Mouse (Mus musculus) heart, adult 2 months (tissue): ENCODE measurements at regions not wholly inside any gene's neighbourhood (a gene's known extent, or its start where the extent isn't known, plus 50 kb on each side); places are given as distances from the start of the nearest gene placed in this dataset.

Experiments
- CTCF ChIP-seq: fragments of 200-600 bp; IDR thresholded peaks from 2 replicates; pipeline ENCODE4 v1.8.1; 2022; ENCODE audit warnings: antibody characterized with exemption, mild to moderate bottlenecking, moderate library complexity
- POLR2A ChIP-seq: fragments of 200-500 bp; IDR thresholded peaks from 2 replicates; pipeline ENCODE4 v1.6.1; 2011; ENCODE audit warnings: mild to moderate bottlenecking, low read depth, low read length, control low read depth; ENCODE audit not compliant: insufficient read depth

GRCm38 (mm10) chr12:91980321-91980720 lies 131.4 kb upstream of the Sel1l start:
- TF ChIP-seq POLR2A (no peak), CTCF (no peak)
